8 mouse cellular contexts compared by ENCODE assay signal in the genomic region with DNA sequence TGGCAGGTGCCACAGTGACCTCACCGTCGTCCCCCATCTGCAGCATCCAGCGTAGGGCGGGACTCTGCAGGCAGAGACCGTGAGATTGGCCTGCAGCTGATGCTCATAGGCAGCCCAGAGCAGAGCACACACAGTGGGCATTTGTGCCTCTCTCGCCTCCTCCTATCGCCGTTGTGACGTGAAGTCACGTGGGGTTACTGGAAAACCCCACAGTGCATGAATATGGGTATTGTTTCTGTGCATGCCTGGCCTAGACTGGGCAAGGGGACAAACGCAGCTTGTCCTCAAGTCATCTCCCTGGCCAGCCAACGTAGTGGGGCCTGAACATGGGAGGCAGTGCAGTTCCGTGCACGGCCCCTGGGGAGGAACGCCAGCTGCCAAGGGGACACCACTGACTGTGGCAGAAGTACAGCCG. TPM values are rescaled to one million over a fixed set of nuclear protein-coding genes. Genes with fewer than 3 reads are reported as not detected.
A peak's percentile ranks its signal among the peaks of the same experiment; 100 is the strongest.
DNase-seq lines count a peak whose midpoint lies in the region; ATAC-seq and TF ChIP-seq lines count a peak whose summit lies in the region.

No protein-coding gene starts in this region.

- peak; percentile 70 for TF ChIP-seq CTCF in hindbrain, postnatal 0 days (IDR thresholded peaks at IDR 0.05; ENCODE audit: low read depth)

- H3K9me3 ChIP-seq in forebrain, embryonic 16.5 days (ENCODE audit: control insufficient read depth, low read length) = no peaks in the 10 kb centered on the region
- H3K9me3 ChIP-seq in hindbrain, postnatal 0 days (ENCODE audit: low read length) = no peaks in the 10 kb centered on the region
- H3K9me3 ChIP-seq in limb, embryonic 15.5 days = no peaks in the 10 kb centered on the region

- H3K4me3 ChIP-seq in forebrain, embryonic 16.5 days (replicated peaks; ENCODE audit: low read length) = no peak overlapping the region
- H3K4me3 ChIP-seq in hindbrain, postnatal 0 days (ENCODE audit: low read length) = no peak overlapping the region
- no peak overlapping the region for H3K4me3 ChIP-seq in limb, embryonic 15.5 days

- ATAC-seq in forebrain, embryonic 16.5 days = peak; percentile 81
- ATAC-seq in hindbrain, postnatal 0 days = peak; percentile 97
- ATAC-seq in limb, embryonic 15.5 days (ENCODE audit: insufficient number of reproducible peaks, low FRiP score, low TSS enrichment, low read depth) = peak; percentile 70

- WGBS in forebrain, embryonic 16.5 days = 63% methylated on average over 16 of the region's 16 CpGs
- WGBS in hindbrain, postnatal 0 days = 32% methylated on average over 16 of the region's 16 CpGs
- WGBS in limb, embryonic 15.5 days = 65% methylated on average over 16 of the region's 16 CpGs

- H3K4me1 ChIP-seq in forebrain, embryonic 16.5 days (replicated peaks; ENCODE audit: control insufficient read depth, insufficient read depth, low read length) = peaks cover 7% of the 10 kb centered on the region
- H3K4me1 ChIP-seq in hindbrain, postnatal 0 days (ENCODE audit: insufficient read depth, low read length) = peaks cover 17% of the 10 kb centered on the region; the same call in 1 of the 2 replicates
- peaks cover 36% of the 10 kb centered on the region for H3K4me1 ChIP-seq in limb, embryonic 15.5 days

- no peak overlapping the region for H3K9ac ChIP-seq in forebrain, embryonic 16.5 days (replicated peaks; ENCODE audit: low read depth, low read length)
- no peak overlapping the region for H3K9ac ChIP-seq in hindbrain, postnatal 0 days (replicated peaks; ENCODE audit: low read length)
- H3K9ac ChIP-seq in limb, embryonic 15.5 days = no peak overlapping the region

- intact Hi-C loops in heart, postnatal 36 days (cut with DNase I) = loop anchor here (5.0 kb wide), 1 partner anchor 40 kb away; no protein-coding TSS in a partner anchor

- no peaks in the 10 kb centered on the region for H3K36me3 ChIP-seq in forebrain, embryonic 16.5 days (ENCODE audit: control insufficient read depth, insufficient read depth)
- H3K36me3 ChIP-seq in hindbrain, postnatal 0 days (ENCODE audit: insufficient read depth, low read length) = no peaks in the 10 kb centered on the region
- peaks cover 53% of the 10 kb centered on the region for H3K36me3 ChIP-seq in limb, embryonic 15.5 days

- no peaks in the 10 kb centered on the region for H3K27me3 ChIP-seq in forebrain, embryonic 16.5 days (replicated peaks; ENCODE audit: control insufficient read depth, insufficient read depth, low read length)
- no peaks in the 10 kb centered on the region for H3K27me3 ChIP-seq in hindbrain, postnatal 0 days (ENCODE audit: insufficient read depth, low read length)
- no peaks in the 10 kb centered on the region for H3K27me3 ChIP-seq in limb, embryonic 15.5 days

- no peak overlapping the region for H3K4me2 ChIP-seq in forebrain, embryonic 16.5 days (ENCODE audit: low read length)
- H3K4me2 ChIP-seq in hindbrain, postnatal 0 days (ENCODE audit: low read depth, low read length) = no peak overlapping the region
- H3K4me2 ChIP-seq in limb, embryonic 15.5 days = no peak overlapping the region

- DNase-seq in heart, adult 11 months = peak; percentile 95
- no peak for DNase-seq in heart, postnatal 36 days
- peak; percentile 96 for DNase-seq in brain, adult 2 months (ENCODE audit: low read depth, low spot score)
- peak; percentile 88 for DNase-seq in hindbrain, postnatal 0 days (ENCODE audit: low spot score)
- DNase-seq in right cerebral cortex, postnatal 4 days = peak; percentile 59
- DNase-seq in adrenal gland, adult 2 months = no peak

- no peak overlapping the region for H3K27ac ChIP-seq in forebrain, embryonic 16.5 days (ENCODE audit: low read length)
- H3K27ac ChIP-seq in hindbrain, postnatal 0 days = peak overlapping the region; percentile 57
- peak overlapping the region; percentile 85 for H3K27ac ChIP-seq in limb, embryonic 15.5 days

RNA-seq across cellular contexts. Expression of a gene that starts 27.3 kb away (rescaled TPM):
- 10 to 100 TPM; 54.7 to 59.2 TPM for total RNA-seq in heart, postnatal 36 days (2021)
- polyA plus RNA-seq in forebrain, embryonic 16.5 days (2015; fragmentation: Nextera tagmentation; extraction: Ambion mirVana) = 78.4 and 101 TPM in 2 replicates
- total RNA-seq in hindbrain, postnatal 0 days (2014; rRNA removed) = 62.5 and 80.5 TPM in 2 replicates
- 158 and 183 TPM in 2 replicates for polyA plus RNA-seq in hindbrain, postnatal 0 days (2015; fragmentation: Nextera tagmentation; extraction: Ambion mirVana)
- 490 and 511 TPM in 2 replicates for polyA plus RNA-seq in limb, embryonic 15.5 days (2015; fragmentation: Nextera tagmentation; extraction: Ambion mirVana)
- 100 to 1,000 TPM in 1 of 2 experiments, 10 to 100 TPM in 1; 80.1 to 178 TPM for total RNA-seq in adrenal gland, adult 2 months (2021)
- polyA plus RNA-seq in adrenal gland, adult 2 months (2012; rRNA removed) = 57.1 and 58.9 TPM in 2 replicates

Comparison
In these comparisons a context has a peak if more than half of its experiments do, and no peak if none do; other contexts are left out.
1. DNase-seq: peak in heart, adult 11 months (single experiment), brain, adult 2 months (single experiment), hindbrain, postnatal 0 days (single experiment) and right cerebral cortex, postnatal 4 days (single experiment); none in heart, postnatal 36 days (0 of 2) and adrenal gland, adult 2 months (single experiment).
2. Peak in every context shown above with its lines, with median percentiles within 50 percentile points of each other: ATAC-seq.